Mouse (Mus musculus) lung, adult 2 months (tissue): Measurements from ENCODE around the gene Calm1.

Experiments used
- CTCF ChIP-seq: fragments of 200-500 bp; IDR thresholded peaks from 2 replicates; pipeline ENCODE4 v1.5.1; 2011; ENCODE audit warnings: mild to moderate bottlenecking, low read length, control low read depth; ENCODE audit not compliant: insufficient read depth
- POLR2A ChIP-seq: fragments of 200-500 bp; IDR thresholded peaks from 2 replicates; pipeline ENCODE4 v1.6.1; 2011; ENCODE audit warnings: low read depth, mild to moderate bottlenecking, control low read depth, low read length, borderline replicate concordance; ENCODE audit errors: extremely low read depth

DNA sequence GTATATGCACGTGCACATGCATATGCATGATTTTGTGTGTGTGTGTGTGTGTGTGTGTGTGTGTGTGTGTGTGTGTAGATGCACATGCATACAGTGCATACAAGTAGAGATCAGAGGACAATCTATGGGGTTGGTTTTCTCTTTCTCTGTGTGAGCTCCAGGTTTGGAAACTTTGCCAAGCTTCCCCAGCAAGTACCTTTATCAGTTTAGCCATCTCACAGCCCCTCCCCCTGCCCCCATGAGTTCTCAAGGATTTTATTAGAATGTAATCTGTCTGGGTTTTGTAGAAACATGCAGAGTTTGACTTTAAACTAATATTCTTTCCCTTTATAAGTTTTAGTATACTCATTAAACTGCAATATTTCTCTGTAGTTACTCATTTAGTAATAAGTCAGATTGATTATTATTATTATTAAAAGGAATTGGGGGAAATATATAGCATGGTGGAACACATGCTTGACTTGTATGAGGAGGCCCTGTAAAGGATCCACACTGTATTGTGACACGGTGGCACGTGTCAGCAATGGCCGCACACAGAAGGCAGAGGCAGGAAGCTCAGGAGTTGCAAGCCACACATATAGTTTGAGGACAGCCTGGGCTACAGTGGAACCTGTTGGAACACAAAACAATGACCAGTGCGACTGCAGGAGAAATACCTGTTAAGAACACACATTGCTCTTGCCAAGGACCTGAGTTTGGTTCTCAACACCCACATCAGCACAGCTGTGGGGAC, 12.4 kb downstream of the Calm1 start:
- TF ChIP-seq CTCF = no peak
- no peak for TF ChIP-seq POLR2A
